Mouse (Mus musculus): ENCODE measurements around the gene Bpnt1.
A peak's percentile ranks its signal among the peaks of the same experiment; 100 is the strongest.

The Bpnt1 gene

GRCm38 (mm10) chr1:185331364-185331763, 585 bp upstream of the Bpnt1 start:
- DNase-seq (ENCODE audit: low spot score): no peak

GRCm38 (mm10) chr1:185333651-185334050, 1.7 kb downstream of the Bpnt1 start:
- no peak for DNase-seq (ENCODE audit: low spot score)

- no peak for DNase-seq (ENCODE audit: low spot score)
Observed at GRCm38 (mm10) chr1:185334136-185334535, 2.2 kb downstream of the Bpnt1 start.

GRCm38 (mm10) chr1:185335231-185335765, 3.3 kb downstream of the Bpnt1 start:
- DNase-seq (ENCODE audit: low spot score): no peak

- peak; percentile 52 for DNase-seq (ENCODE audit: low spot score)
Observed at GRCm38 (mm10) chr1:185336535-185336934, 4.6 kb downstream of the Bpnt1 start.

- DNase-seq (ENCODE audit: low spot score): no peak
Observed at GRCm38 (mm10) chr1:185342441-185342840, 10.5 kb downstream of the Bpnt1 start.

- no peak for DNase-seq (ENCODE audit: low spot score)
Observed at GRCm38 (mm10) chr1:185343422-185343821, 11.5 kb downstream of the Bpnt1 start.

GRCm38 (mm10) chr1:185346188-185346587, 14.2 kb downstream of the Bpnt1 start:
- DNase-seq (ENCODE audit: low spot score): no peak

- DNase-seq (ENCODE audit: low spot score): no peak
Observed at GRCm38 (mm10) chr1:185349741-185350140, 17.8 kb downstream of the Bpnt1 start.

GRCm38 (mm10) chr1:185350611-185351010, 18.7 kb downstream of the Bpnt1 start:
- no peak for DNase-seq (ENCODE audit: low spot score)

- DNase-seq (ENCODE audit: low spot score): no peak
Observed at GRCm38 (mm10) chr1:185352151-185352550, 20.2 kb downstream of the Bpnt1 start.

GRCm38 (mm10) chr1:185353351-185353750, 21.4 kb downstream of the Bpnt1 start:
- DNase-seq (ENCODE audit: low spot score): no peak

GRCm38 (mm10) chr1:185354731-185355130, 22.8 kb downstream of the Bpnt1 start:
- no peak for DNase-seq (ENCODE audit: low spot score)

- no peak for DNase-seq (ENCODE audit: low spot score)
Observed at GRCm38 (mm10) chr1:185356246-185356645, 24.3 kb downstream of the Bpnt1 start.

- no peak for DNase-seq (ENCODE audit: low spot score)
Observed at GRCm38 (mm10) chr1:185358211-185358610, 26.3 kb downstream of the Bpnt1 start.

- peak; percentile 99 for DNase-seq (ENCODE audit: low spot score)
Observed at GRCm38 (mm10) chr1:185362677-185363520, 30.9 kb downstream of the Bpnt1 start, which contains the start of gene Eprs. Eprs (plus strand) TSS chr1:185363044.

- peak; percentile 71 for DNase-seq (ENCODE audit: low spot score)
Observed at GRCm38 (mm10) chr1:185363526-185364182, 31.7 kb downstream of the Bpnt1 start.

- no peak for DNase-seq (ENCODE audit: low spot score)
Observed at GRCm38 (mm10) chr1:185364183-185364540, 32.2 kb downstream of the Bpnt1 start.

GRCm38 (mm10) chr1:185367383-185367782, 35.4 kb downstream of the Bpnt1 start:
- DNase-seq (ENCODE audit: low spot score): no peak

GRCm38 (mm10) chr1:185369979-185370378, 38.0 kb downstream of the Bpnt1 start:
- peak; percentile 34 for DNase-seq (ENCODE audit: low spot score)

- DNase-seq (ENCODE audit: low spot score): no peak
Observed at GRCm38 (mm10) chr1:185376390-185376789, 44.4 kb downstream of the Bpnt1 start.

- no peak for DNase-seq (ENCODE audit: low spot score)
Observed at GRCm38 (mm10) chr1:185377429-185377828, 45.5 kb downstream of the Bpnt1 start.

GRCm38 (mm10) chr1:185401615-185402014, 69.7 kb downstream of the Bpnt1 start:
- DNase-seq (ENCODE audit: low spot score): no peak

All from yolk sac, embryonic 10.5 days (tissue).